Mouse (Mus musculus): ENCODE data around the gene Sh3rf1. TPM values are rescaled to one million over a fixed set of nuclear protein-coding genes. Genes with fewer than 3 reads are reported as not detected.

The Sh3rf1 gene
- total RNA-seq, 2 experiments from 2014 or later: 76.4 to 80.2 TPM

GRCm38 (mm10) chr8:61218439-61218838, 5.2 kb upstream of the Sh3rf1 start:
- no peak for DNase-seq (ENCODE audit: low spot score in 2 of 2)

- DNase-seq (ENCODE audit: low spot score in 2 of 2): no peak
Measured at GRCm38 (mm10) chr8:61223283-61223682, 389 bp upstream of the Sh3rf1 start.

GRCm38 (mm10) chr8:61224380-61225092, 864 bp downstream of the Sh3rf1 start:
- peak in 1 of 2 experiments; percentile 62 for DNase-seq (ENCODE audit: low spot score in 2 of 2)

- peak in 1 of 2 experiments; percentile 33 for DNase-seq (ENCODE audit: low spot score in 2 of 2)
Measured at GRCm38 (mm10) chr8:61225581-61226395, 2.1 kb downstream of the Sh3rf1 start.

- DNase-seq (ENCODE audit: low spot score in 2 of 2): no peak
Measured at GRCm38 (mm10) chr8:61226632-61227031, 3.0 kb downstream of the Sh3rf1 start.

- DNase-seq (ENCODE audit: low spot score in 2 of 2): no peak
Measured at GRCm38 (mm10) chr8:61228678-61229077, 5.0 kb downstream of the Sh3rf1 start.

- no peak for DNase-seq (ENCODE audit: low spot score in 2 of 2)
Measured at GRCm38 (mm10) chr8:61229511-61230195, 6.0 kb downstream of the Sh3rf1 start.

- DNase-seq (ENCODE audit: low spot score in 2 of 2): no peak
Measured at GRCm38 (mm10) chr8:61230881-61231755, 7.4 kb downstream of the Sh3rf1 start.

- DNase-seq (ENCODE audit: low spot score in 2 of 2): no peak
Measured at GRCm38 (mm10) chr8:61235499-61235898, 11.8 kb downstream of the Sh3rf1 start.

GRCm38 (mm10) chr8:61236506-61237268, 13.0 kb downstream of the Sh3rf1 start:
- DNase-seq (ENCODE audit: low spot score in 2 of 2): no peak

GRCm38 (mm10) chr8:61239576-61239975, 15.9 kb downstream of the Sh3rf1 start:
- DNase-seq (ENCODE audit: low spot score in 2 of 2): no peak

GRCm38 (mm10) chr8:61241229-61241628, 17.6 kb downstream of the Sh3rf1 start:
- no peak for DNase-seq (ENCODE audit: low spot score in 2 of 2)

GRCm38 (mm10) chr8:61242896-61243295, 19.2 kb downstream of the Sh3rf1 start:
- no peak for DNase-seq (ENCODE audit: low spot score in 2 of 2)

GRCm38 (mm10) chr8:61243491-61243890, 19.8 kb downstream of the Sh3rf1 start:
- no peak for DNase-seq (ENCODE audit: low spot score in 2 of 2)

- no peak for DNase-seq (ENCODE audit: low spot score in 2 of 2)
Measured at GRCm38 (mm10) chr8:61244157-61244556, 20.5 kb downstream of the Sh3rf1 start.

GRCm38 (mm10) chr8:61247270-61248025, 23.8 kb downstream of the Sh3rf1 start:
- DNase-seq (ENCODE audit: low spot score in 2 of 2): no peak

- DNase-seq (ENCODE audit: low spot score in 2 of 2): no peak
Measured at GRCm38 (mm10) chr8:61249511-61249910, 25.8 kb downstream of the Sh3rf1 start.

GRCm38 (mm10) chr8:61254196-61254595, 30.5 kb downstream of the Sh3rf1 start:
- no peak for DNase-seq (ENCODE audit: low spot score in 2 of 2)

GRCm38 (mm10) chr8:61258828-61259227, 35.2 kb downstream of the Sh3rf1 start:
- DNase-seq (ENCODE audit: low spot score in 2 of 2): peak; percentile 57 to 63

Measured in layer of hippocampus, postnatal 10 days (tissue).